Mouse (Mus musculus): ENCODE data around the gene Phf13. TPM values are rescaled to one million over a fixed set of nuclear protein-coding genes. Genes with fewer than 3 reads are reported as not detected.

Phf13 gene
- total RNA-seq, 1 experiment = 22.2 TPM

- H3K9ac ChIP-seq (ENCODE audit: insufficient read depth, low read depth, low read length, poor library complexity, severe bottlenecking) = no peak overlapping the region
- H3K4me1 ChIP-seq (ENCODE audit: control insufficient read depth in 2 of 2, insufficient read depth in 2 of 2, low read length in 2 of 2, poor library complexity in 1 of 2) = peaks cover 0 to 11% of the 10 kb centered on the region in 2 experiments; a peak in 2 of 4 replicates
- in situ Hi-C loops (cut with MboI; ENCODE audit: low sequenced_read_pairs in 2 of 2, unreplicated experiment in 2 of 2) = no loop called here
- no peaks in the 10 kb centered on the region for H3K9me3 ChIP-seq (ENCODE audit: control insufficient read depth, insufficient read depth, low read depth, low read length)
- no peak for DNase-seq (ENCODE audit: low read depth, low spot score)
- no peak overlapping the region for H3K27ac ChIP-seq (ENCODE audit: insufficient read depth, low read depth, low read length, poor library complexity, severe bottlenecking)
- no peaks in the 10 kb centered on the region for H3K36me3 ChIP-seq (ENCODE audit: control insufficient read depth, insufficient read depth, low read length, poor library complexity, severe bottlenecking)
- TF ChIP-seq HCFC1 (IDR thresholded peaks at IDR 0.05; ENCODE audit: borderline replicate concordance, insufficient read depth, low read length) = no peak
- TF ChIP-seq ZC3H11A (IDR thresholded peaks at IDR 0.05; ENCODE audit: borderline replicate concordance, low read depth, low read length) = no peak
- no peak overlapping the region for H3K4me3 ChIP-seq (ENCODE audit: insufficient read depth in 1 of 2, low read depth in 1 of 2, low read length in 2 of 2, poor library complexity in 1 of 2, severe bottlenecking in 1 of 2)
These were observed 3.4 kb upstream of the Phf13 start for GRCm38 (mm10) chr4:151999481-151999880.

- Histone ChIP-seq H3K36me3 (ENCODE audit: control insufficient read depth, insufficient read depth, low read length, poor library complexity, severe bottlenecking) (peaks cover 6% of the 10 kb centered on the region; the same call in 1 of the 2 replicates), H3K9me3 (ENCODE audit: control insufficient read depth, insufficient read depth, low read depth, low read length) (no peaks in the 10 kb centered on the region), H3K4me1 (ENCODE audit: control insufficient read depth in 2 of 2, insufficient read depth in 2 of 2, low read length in 2 of 2, poor library complexity in 1 of 2) (peaks cover 0 to 11% of the 10 kb centered on the region in 2 experiments; a peak in 2 of 4 replicates), H3K9ac (ENCODE audit: insufficient read depth, low read depth, low read length, poor library complexity, severe bottlenecking) (no peak overlapping the region), H3K27ac (ENCODE audit: insufficient read depth, low read depth, low read length, poor library complexity, severe bottlenecking) (no peak overlapping the region), H3K4me3 (ENCODE audit: insufficient read depth in 1 of 2, low read depth in 1 of 2, low read length in 2 of 2, poor library complexity in 1 of 2, severe bottlenecking in 1 of 2) (no peak overlapping the region)
- in situ Hi-C loops (cut with MboI; ENCODE audit: low sequenced_read_pairs in 2 of 2, unreplicated experiment in 2 of 2) = no loop called here
- no peak for TF ChIP-seq ZNF384 (IDR thresholded peaks at IDR 0.05; ENCODE audit: low read depth, low read length)
- no peak for TF ChIP-seq MAFK (IDR thresholded peaks at IDR 0.05; ENCODE audit: insufficient read depth, low read depth, low read length)
- TF ChIP-seq CHD2 (IDR thresholded peaks at IDR 0.05; ENCODE audit: low read depth, low read length) = no peak
- no peak for DNase-seq (ENCODE audit: low read depth, low spot score)
These were observed 1.6 kb upstream of the Phf13 start for GRCm38 (mm10) chr4:151997701-151998100.

GRCm38 (mm10) chr4:151996951-151997222 lies 829 bp upstream of the Phf13 start:
- no peak for DNase-seq (ENCODE audit: low read depth, low spot score)
- TF ChIP-seq MAFK (IDR thresholded peaks at IDR 0.05; ENCODE audit: insufficient read depth, low read depth, low read length) = no peak
- Histone ChIP-seq H3K36me3 (ENCODE audit: control insufficient read depth, insufficient read depth, low read length, poor library complexity, severe bottlenecking) (peaks cover 14% of the 10 kb centered on the region), H3K4me3 (ENCODE audit: insufficient read depth in 1 of 2, low read depth in 1 of 2, low read length in 2 of 2, poor library complexity in 1 of 2, severe bottlenecking in 1 of 2) (peak overlapping the region; percentile 76 to 79), H3K27ac (ENCODE audit: insufficient read depth, low read depth, low read length, poor library complexity, severe bottlenecking) (no peak overlapping the region; the same call in 1 of the 2 replicates), H3K9ac (ENCODE audit: insufficient read depth, low read depth, low read length, poor library complexity, severe bottlenecking) (peak overlapping the region; percentile 82), H3K9me3 (ENCODE audit: control insufficient read depth, insufficient read depth, low read depth, low read length) (no peaks in the 10 kb centered on the region), H3K4me1 (ENCODE audit: control insufficient read depth in 2 of 2, insufficient read depth in 2 of 2, low read length in 2 of 2, poor library complexity in 1 of 2) (peaks cover 0 to 11% of the 10 kb centered on the region in 2 experiments; a peak in 2 of 4 replicates)
- in situ Hi-C loops (cut with MboI; ENCODE audit: low sequenced_read_pairs in 2 of 2, unreplicated experiment in 2 of 2) = no loop called here

- peak overlapping the region; percentile 99 to 100 for H3K4me3 ChIP-seq (ENCODE audit: insufficient read depth in 1 of 2, low read depth in 1 of 2, low read length in 2 of 2, poor library complexity in 1 of 2, severe bottlenecking in 1 of 2)
- peaks cover 0 to 19% of the 10 kb centered on the region in 2 experiments; a peak in 2 of 4 replicates for H3K4me1 ChIP-seq (ENCODE audit: control insufficient read depth in 2 of 2, insufficient read depth in 2 of 2, low read length in 2 of 2, poor library complexity in 1 of 2)
- in situ Hi-C loops (cut with MboI; ENCODE audit: low sequenced_read_pairs in 2 of 2, unreplicated experiment in 2 of 2) = no loop called here
- DNase-seq (ENCODE audit: low read depth, low spot score) = no peak
- H3K36me3 ChIP-seq (ENCODE audit: control insufficient read depth, insufficient read depth, low read length, poor library complexity, severe bottlenecking) = peaks cover 27% of the 10 kb centered on the region
- H3K27ac ChIP-seq (ENCODE audit: insufficient read depth, low read depth, low read length, poor library complexity, severe bottlenecking) = peak overlapping the region; percentile 71
- peak overlapping the region; percentile 97 for H3K9ac ChIP-seq (ENCODE audit: insufficient read depth, low read depth, low read length, poor library complexity, severe bottlenecking)
- H3K9me3 ChIP-seq (ENCODE audit: control insufficient read depth, insufficient read depth, low read depth, low read length) = no peaks in the 10 kb centered on the region
- no peak for TF ChIP-seq CHD2 (IDR thresholded peaks at IDR 0.05; ENCODE audit: low read depth, low read length)
- TF ChIP-seq ZC3H11A (IDR thresholded peaks at IDR 0.05; ENCODE audit: borderline replicate concordance, low read depth, low read length) = no peak
- TF ChIP-seq HCFC1 (IDR thresholded peaks at IDR 0.05; ENCODE audit: borderline replicate concordance, insufficient read depth, low read length) = no peak
- no peak for TF ChIP-seq MAFK (IDR thresholded peaks at IDR 0.05; ENCODE audit: insufficient read depth, low read depth, low read length)
- TF ChIP-seq ZNF384 (IDR thresholded peaks at IDR 0.05; ENCODE audit: low read depth, low read length) = no peak
These were observed 486 bp downstream of the Phf13 start for GRCm38 (mm10) chr4:151995371-151996172.

Data from ES-E14 (cell line).